Mouse (Mus musculus) heart, embryonic 14.5 days (tissue): Measurements from ENCODE around the gene Sucla2. TPM values are rescaled to one million over a fixed set of nuclear protein-coding genes. Genes with fewer than 3 reads are reported as not detected.
A peak's percentile ranks its signal among the peaks of the same experiment; 100 is the strongest.

Experiments
- ATAC-seq: fragments of 200-750 bp; cut with Nextera tagmentation; 2 replicates; pipeline ENCODE4 v1.8.0; 2017; ENCODE audit warnings: low read depth, moderate TSS enrichment; ENCODE audit not compliant: insufficient number of reproducible peaks, insufficient read depth, low FRiP score
- H3K27ac ChIP-seq, 2 experiments: fragments of 200-500 bp in 1 of 2; fragments of 300-500 bp in 1 of 2; sonication (generic) in 1 of 2; replicated peaks in 1 of 2; 2 replicates each; pipeline ENCODE4 v1.5.1; 2012 to 2014; ENCODE audit warnings: low read depth in 2 of 2, low read length in 2 of 2, control low read depth in 1 of 2, mild to moderate bottlenecking in 1 of 2, mixed read lengths in 1 of 2; ENCODE audit not compliant: control insufficient read depth in 1 of 2, insufficient read depth in 1 of 2
- H3K27me3 ChIP-seq: fragments of 300-500 bp; sonication (generic); 2 replicates; pipeline ENCODE4 v1.6.1; 2014; ENCODE audit warnings: mild to moderate bottlenecking, low read length, control low read depth; ENCODE audit not compliant: control insufficient read depth, insufficient read depth
- H3K36me3 ChIP-seq: fragments of 300-500 bp; sonication (generic); 2 replicates; pipeline ENCODE4 v1.6.1; 2014; ENCODE audit warnings: mild to moderate bottlenecking, control low read depth, low read length, mixed read lengths; ENCODE audit not compliant: control insufficient read depth, insufficient read depth
- H3K4me1 ChIP-seq, 2 experiments: fragments of 200-500 bp in 1 of 2; fragments of 300-500 bp in 1 of 2; sonication (generic) in 1 of 2; 2 replicates each; pipeline ENCODE4 v1.6.1; 2012 to 2014; ENCODE audit warnings: low read length in 2 of 2, control low read depth in 1 of 2, mixed read lengths in 1 of 2; ENCODE audit not compliant: control insufficient read depth in 2 of 2, insufficient read depth in 2 of 2
- H3K4me2 ChIP-seq: fragments of 300-500 bp; sonication (generic); 2 replicates; pipeline ENCODE4 v1.6.1; 2014; ENCODE audit warnings: mild to moderate bottlenecking, low read length
- H3K4me3 ChIP-seq, 2 experiments: fragments of 200-500 bp in 1 of 2; fragments of 300-500 bp in 1 of 2; sonication (generic) in 1 of 2; 2 replicates each; pipeline ENCODE4 v1.5.1; 2012 to 2014; ENCODE audit warnings: low read length in 2 of 2, mild to moderate bottlenecking in 2 of 2, control low read depth in 1 of 2, low read depth in 1 of 2, moderate library complexity in 1 of 2; ENCODE audit not compliant: control insufficient read depth in 1 of 2, insufficient read depth in 1 of 2
- H3K9ac ChIP-seq: fragments of 300-500 bp; sonication (generic); 2 replicates; pipeline ENCODE4 v1.6.1; 2014; ENCODE audit warnings: mild to moderate bottlenecking, low read length
- H3K9me3 ChIP-seq: fragments of 300-500 bp; sonication (generic); 2 replicates; pipeline ENCODE4 v1.6.1; 2016; ENCODE audit warnings: low read length, control low read depth; ENCODE audit not compliant: control insufficient read depth
- WGBS: fragments of 180-500 bp; shearing (Covaris S2); extraction: QIAGEN DNeasy Blood & Tissue Kit; methylation state at CpG from one replicate; pipeline ENCODE4 v1.1.7; 2014; 5-methylcytosine and 5-hydroxymethylcytosine counted together
- polyA plus RNA-seq: library from polyadenylated mRNA; unstranded; fragments of >200 nt; fragmentation: Nextera tagmentation; extraction: Ambion mirVana; gene quantifications from 2 replicates; pipeline ENCODE4 v1.2.1, GENCODE M21; 2014

Gene Sucla2
- polyA plus RNA-seq, 1 experiment from 2014 or later: 240 TPM

DNA sequence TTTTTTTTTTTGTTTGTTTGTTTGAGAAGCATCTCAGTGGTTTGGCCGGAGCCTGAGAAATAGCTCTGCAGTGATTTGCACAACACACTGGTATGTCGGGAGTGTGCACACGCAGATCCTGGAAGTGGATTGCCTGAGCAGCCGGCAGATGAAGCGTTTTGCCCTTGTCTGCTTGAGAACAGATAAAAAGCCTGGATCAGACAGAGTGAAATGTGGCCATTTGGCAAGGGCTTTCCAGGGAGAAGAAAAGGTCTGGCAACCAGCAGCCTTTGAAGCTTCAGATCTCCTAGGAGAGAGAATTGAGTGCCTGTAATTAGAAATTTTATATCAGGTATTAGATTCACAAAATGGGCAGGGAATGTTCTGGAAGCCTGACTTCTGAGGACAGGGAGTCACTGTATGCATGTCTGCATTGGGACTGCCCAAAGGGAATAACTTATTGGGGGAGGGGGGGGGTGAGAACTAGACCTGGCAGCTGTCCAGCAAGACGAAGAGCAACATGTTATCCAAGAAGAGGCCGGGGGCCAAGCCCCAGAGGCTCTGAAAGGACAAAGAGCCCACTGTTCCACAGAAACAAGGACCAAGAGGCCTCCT, 22.4 kb upstream of the Sucla2 start:
- Histone ChIP-seq H3K4me3 (no peak overlapping the region), H3K4me2 (no peak overlapping the region; the same call in 1 of the 2 replicates), H3K9me3 (no peaks in the 10 kb centered on the region), H3K27ac (peak overlapping the region; percentile 57 to 74), H3K4me1 (peaks cover 12 to 13% of the 10 kb centered on the region in 2 experiments), H3K36me3 (no peaks in the 10 kb centered on the region), H3K9ac (0 out of 2 replicates have a peak overlapping the region, but pooled peaks have one; percentile 30), H3K27me3 (no peaks in the 10 kb centered on the region)
- peak; percentile 29; the same call in 1 of the 2 replicates for ATAC-seq
- 8% methylated on average over 7 of the region's 7 CpGs for whole genome bisulfite sequencing

DNA sequence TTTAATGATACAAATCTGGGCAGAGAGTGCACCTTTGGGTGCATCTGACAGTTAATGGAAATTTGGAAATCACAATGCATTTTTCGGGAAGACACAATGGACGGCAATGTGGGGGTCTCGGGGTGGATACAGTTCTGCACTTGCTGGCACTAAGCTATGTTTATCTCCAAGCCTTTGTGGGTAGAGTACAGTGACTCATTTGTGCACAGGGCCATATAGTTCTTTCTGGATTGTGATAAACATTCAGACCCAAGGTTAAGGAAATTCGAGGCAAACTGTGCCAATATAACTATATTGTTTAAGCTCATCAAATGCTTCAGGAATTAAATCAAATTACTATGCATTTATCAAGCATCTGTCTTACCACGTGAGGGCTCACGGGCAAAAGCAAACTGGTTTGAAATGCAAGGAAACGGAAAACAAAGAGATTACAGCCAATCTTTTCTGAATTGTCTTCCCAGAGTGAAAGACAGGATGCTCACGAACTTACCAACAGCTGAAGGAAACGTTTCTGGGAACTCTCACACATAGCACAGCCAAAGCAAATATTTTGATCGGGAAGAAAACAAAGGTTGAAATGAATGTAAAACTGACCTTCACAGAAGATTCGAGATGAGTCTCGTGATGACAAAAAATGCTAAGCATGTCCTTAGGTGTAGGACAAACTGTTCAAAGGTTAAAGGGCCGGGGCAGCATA, 21.7 kb upstream of the Sucla2 start:
- Histone ChIP-seq H3K4me2 (peak overlapping the region; percentile 11), H3K9ac (no peak overlapping the region)
- ATAC-seq: 0 out of 2 replicates have a peak, but pooled peaks have one; percentile 45

DNA sequence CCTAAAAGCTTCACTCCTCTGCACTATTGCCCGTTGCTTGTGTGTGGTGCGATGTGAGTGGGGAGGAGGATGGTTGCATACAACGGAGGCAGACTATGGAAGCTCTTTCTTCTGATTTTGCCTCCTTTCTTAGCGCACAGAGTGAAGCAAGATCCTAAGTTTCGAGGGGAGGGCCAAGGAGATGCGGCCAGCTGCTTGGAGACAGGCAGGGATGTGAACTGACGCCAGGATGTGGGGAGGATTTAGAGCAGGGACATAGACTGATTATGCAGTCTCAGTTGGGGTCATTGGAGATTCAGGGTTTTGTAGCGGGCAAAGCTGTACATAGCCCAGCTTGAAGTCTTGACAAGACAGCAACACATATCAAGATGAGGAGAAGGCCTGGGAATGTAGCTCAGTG, 18.8 kb upstream of the Sucla2 start:
- H3K9ac ChIP-seq: no peak overlapping the region
- 45% methylated on average over 8 of the region's 8 CpGs for WGBS
- no peak overlapping the region for H3K27ac ChIP-seq
- no peak for ATAC-seq
- H3K4me3 ChIP-seq: no peak overlapping the region
- H3K4me2 ChIP-seq: no peak overlapping the region
- no peaks in the 10 kb centered on the region for H3K36me3 ChIP-seq
- H3K9me3 ChIP-seq: no peaks in the 10 kb centered on the region
- H3K27me3 ChIP-seq: no peaks in the 10 kb centered on the region
- peaks cover 20 to 21% of the 10 kb centered on the region in 2 experiments for H3K4me1 ChIP-seq

More for the DNA sequence above, 21.7 kb upstream of the Sucla2 start:
- H3K36me3 ChIP-seq: no peaks in the 10 kb centered on the region
- peak overlapping the region; percentile 57 to 74 for H3K27ac ChIP-seq
- no peaks in the 10 kb centered on the region for H3K27me3 ChIP-seq
- WGBS: 50% methylated on average over 13 of the region's 13 CpGs
- H3K4me3 ChIP-seq: no peak overlapping the region
- no peaks in the 10 kb centered on the region for H3K9me3 ChIP-seq
- peaks cover 12 to 16% of the 10 kb centered on the region in 2 experiments for H3K4me1 ChIP-seq

DNA sequence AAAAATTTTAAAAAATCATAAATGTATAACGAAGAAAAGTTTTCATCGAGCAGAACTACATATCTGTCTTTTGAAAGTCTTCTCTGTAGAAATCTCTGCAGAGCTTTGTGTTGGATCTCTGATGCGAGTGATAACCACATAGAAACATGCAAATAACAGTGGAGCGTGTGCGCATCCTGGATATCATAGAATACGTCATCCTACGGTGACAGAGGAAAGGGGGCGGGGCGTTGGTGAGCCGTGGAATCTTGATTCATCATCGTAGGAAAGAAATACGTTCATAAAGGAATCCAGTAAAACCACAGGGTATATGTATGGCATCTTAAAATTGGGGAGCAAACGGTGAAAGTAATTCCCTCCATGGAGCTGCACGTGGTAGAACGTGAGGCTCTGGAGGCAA, 17.9 kb upstream of the Sucla2 start:
- peaks cover 16 to 17% of the 10 kb centered on the region in 2 experiments for H3K4me1 ChIP-seq
- no peak overlapping the region for H3K9ac ChIP-seq
- no peaks in the 10 kb centered on the region for H3K9me3 ChIP-seq
- H3K27me3 ChIP-seq: no peaks in the 10 kb centered on the region
- no peak for ATAC-seq
- H3K4me2 ChIP-seq: no peak overlapping the region
- no peak overlapping the region for H3K4me3 ChIP-seq
- 77% methylated on average over 15 of the region's 15 CpGs for WGBS
- H3K36me3 ChIP-seq: peaks cover 4% of the 10 kb centered on the region
- H3K27ac ChIP-seq: no peak overlapping the region

DNA sequence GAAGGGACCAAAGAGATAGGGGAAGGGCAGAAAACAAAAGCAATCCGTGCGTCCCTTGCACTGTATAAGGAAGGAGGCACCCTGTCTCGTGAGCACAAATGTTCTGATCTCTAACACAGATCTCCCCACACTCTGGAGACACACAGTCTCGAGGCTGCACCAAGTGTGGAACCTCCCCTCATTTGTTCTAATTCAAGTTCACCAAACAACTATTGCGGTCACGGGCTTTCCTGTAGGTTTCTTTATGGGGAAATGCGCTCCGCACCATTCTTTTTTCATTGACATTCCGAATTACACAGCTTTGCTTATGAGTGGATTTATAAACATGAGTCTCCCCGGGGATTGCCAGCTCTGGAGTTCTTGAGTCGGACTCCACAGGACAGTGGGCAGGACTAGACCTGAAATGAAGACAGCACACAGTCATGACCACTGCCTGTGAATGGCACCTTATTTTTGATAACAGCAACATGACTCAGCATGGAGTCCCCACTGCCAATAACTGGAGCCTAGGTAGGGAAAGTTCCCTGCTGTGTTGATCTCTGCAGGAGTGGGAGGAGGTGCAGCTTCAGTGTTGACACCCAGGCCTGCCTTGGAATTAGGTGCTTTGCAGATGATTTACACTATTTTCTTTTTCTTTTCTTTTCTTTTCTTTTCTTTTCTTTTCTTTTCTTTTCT, 17.3 kb upstream of the Sucla2 start:
- H3K9ac ChIP-seq: no peak overlapping the region
- no peaks in the 10 kb centered on the region for H3K27me3 ChIP-seq
- no peaks in the 10 kb centered on the region for H3K9me3 ChIP-seq
- H3K27ac ChIP-seq: no peak overlapping the region
- H3K36me3 ChIP-seq: peaks cover 11% of the 10 kb centered on the region
- peaks cover 10 to 13% of the 10 kb centered on the region in 2 experiments for H3K4me1 ChIP-seq
- no peak overlapping the region for H3K4me3 ChIP-seq
- H3K4me2 ChIP-seq: no peak overlapping the region
- ATAC-seq: no peak
- 50% methylated on average over 11 of the region's 11 CpGs for WGBS

DNA sequence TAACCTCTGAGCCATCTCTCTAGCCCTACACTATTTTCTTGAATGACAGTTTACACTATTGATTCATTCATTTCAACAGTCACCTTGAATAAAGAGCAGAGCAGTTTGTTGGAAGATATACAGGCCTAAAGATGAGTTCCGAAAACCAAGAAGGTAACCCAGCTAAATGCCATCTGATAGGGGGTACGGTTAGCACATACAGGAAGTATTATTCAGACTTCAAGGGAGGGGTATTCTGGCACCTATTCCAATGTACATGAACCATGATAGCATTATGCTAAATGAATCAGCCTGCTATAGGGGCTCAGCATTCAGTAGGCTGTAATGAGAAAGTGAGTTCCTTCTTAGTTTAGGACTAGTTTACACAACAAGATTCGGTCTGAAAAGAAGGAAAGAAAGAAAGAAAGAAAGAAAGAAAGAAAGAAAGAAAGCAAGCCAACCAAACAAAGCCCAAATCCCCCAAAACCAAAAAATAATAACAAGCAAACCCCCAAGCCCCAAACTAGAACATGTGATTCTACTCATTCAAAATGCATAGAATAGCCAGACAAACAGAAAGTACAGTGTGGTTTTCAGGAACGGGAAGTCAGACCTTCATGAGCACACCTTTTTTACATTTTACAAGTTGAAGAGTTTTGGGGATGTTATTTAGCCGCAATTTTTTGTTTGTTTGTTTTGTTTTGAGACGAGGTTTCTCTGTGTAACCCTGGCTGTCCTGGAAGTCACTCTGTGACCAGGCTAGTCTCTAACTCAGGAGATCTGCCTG, 16.3 kb upstream of the Sucla2 start:
- no peak overlapping the region for H3K9ac ChIP-seq
- peaks cover 16% of the 10 kb centered on the region for H3K36me3 ChIP-seq
- peaks cover 9 to 10% of the 10 kb centered on the region in 2 experiments for H3K4me1 ChIP-seq
- no peaks in the 10 kb centered on the region for H3K27me3 ChIP-seq
- no peak overlapping the region for H3K4me3 ChIP-seq
- no peak overlapping the region for H3K4me2 ChIP-seq
- no peak for ATAC-seq
- no peak overlapping the region for H3K27ac ChIP-seq
- H3K9me3 ChIP-seq: no peaks in the 10 kb centered on the region
- WGBS: 86% methylated on average over 6 of the region's 6 CpGs

DNA sequence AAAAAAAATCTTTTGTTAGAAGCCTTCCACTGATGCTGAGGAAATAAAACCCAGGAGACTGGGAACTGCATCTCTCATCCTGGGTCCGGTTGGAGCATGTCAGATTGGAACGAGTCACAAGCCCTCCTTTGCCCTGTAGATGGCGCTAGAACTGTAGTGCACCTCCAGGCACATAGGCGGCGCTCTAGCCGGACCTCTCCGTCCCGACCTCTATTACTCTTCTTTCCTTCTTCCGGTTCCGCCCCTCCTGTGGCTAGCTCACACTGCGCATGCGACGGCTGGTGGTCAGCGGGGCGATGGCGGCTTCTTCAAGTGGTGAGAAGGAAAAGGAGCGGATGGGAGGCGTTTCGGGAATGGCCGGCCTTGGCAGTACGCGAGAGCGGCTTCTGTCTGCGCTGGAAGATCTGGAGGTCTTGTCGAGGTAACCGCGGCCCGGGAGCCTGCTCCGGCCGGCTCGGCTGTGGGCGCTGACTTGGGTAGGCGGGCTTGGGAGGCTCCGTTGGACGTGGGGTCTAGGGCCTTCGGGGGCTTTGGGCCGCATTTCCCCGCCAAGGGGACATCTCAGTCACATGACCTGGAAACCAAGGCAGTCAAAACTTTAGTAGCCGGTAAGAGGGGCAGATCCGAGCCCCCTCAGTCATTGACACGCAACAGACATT, 15.2 kb upstream of the Sucla2 start, which contains the start of gene Med4:
Gene Med4 (plus strand): TSS at position 261 of the 659 bp plus-strand sequence.
- Histone ChIP-seq H3K9me3 (no peaks in the 10 kb centered on the region), H3K27me3 (no peaks in the 10 kb centered on the region), H3K36me3 (peaks cover 23% of the 10 kb centered on the region), H3K27ac (no peak within 1 kb of the TSS), H3K4me1 (peaks cover 9 to 10% of the 10 kb centered on the region in 2 experiments), H3K4me2 (peak within 1 kb of the TSS; percentile 76), H3K9ac (peak within 1 kb of the TSS; percentile 94), H3K4me3 (peak within 1 kb of the TSS; percentile 87 to 95)
- WGBS: under 1% methylated on average over 41 of the region's 41 CpGs
- ATAC-seq: peak; percentile 84
